Mouse (Mus musculus) limb, embryonic 15.5 days (tissue): Measurements from ENCODE around the gene Twist2. TPM values are rescaled to one million over a fixed set of nuclear protein-coding genes. Genes with fewer than 3 reads are reported as not detected.

Source experiments
- ATAC-seq: fragments of 200-750 bp; cut with Nextera tagmentation; 2 replicates; pipeline ENCODE4 v1.8.0; 2017; ENCODE audit warnings: low read depth, moderate TSS enrichment; ENCODE audit not compliant: insufficient number of reproducible peaks, low FRiP score, low TSS enrichment
- H3K27ac ChIP-seq: fragments of 300-500 bp; sonication (generic); 2 replicates; pipeline ENCODE4 v1.5.1; 2015; ENCODE audit warnings: moderate library complexity, mild to moderate bottlenecking, inconsistent platforms
- H3K27me3 ChIP-seq: fragments of 300-500 bp; sonication (generic); 2 replicates; pipeline ENCODE4 v1.6.1; 2015; ENCODE audit warnings: inconsistent platforms
- H3K36me3 ChIP-seq: fragments of 300-500 bp; sonication (generic); 2 replicates; pipeline ENCODE4 v1.6.1; 2015; ENCODE audit warnings: inconsistent platforms
- H3K4me1 ChIP-seq: fragments of 300-500 bp; sonication (generic); 2 replicates; pipeline ENCODE4 v1.6.1; 2015; ENCODE audit warnings: inconsistent platforms
- H3K4me2 ChIP-seq: fragments of 300-500 bp; sonication (generic); 2 replicates; pipeline ENCODE4 v1.6.1; 2015; ENCODE audit warnings: mild to moderate bottlenecking, inconsistent platforms
- H3K4me3 ChIP-seq: fragments of 300-500 bp; sonication (generic); 2 replicates; pipeline ENCODE4 v1.5.1; 2015; ENCODE audit warnings: mild to moderate bottlenecking, inconsistent platforms
- H3K9ac ChIP-seq: fragments of 300-500 bp; sonication (generic); 2 replicates; pipeline ENCODE4 v1.6.1; 2015; ENCODE audit warnings: inconsistent platforms
- H3K9me3 ChIP-seq: fragments of 300-500 bp; sonication (generic); 2 replicates; pipeline ENCODE4 v1.6.1; 2016; ENCODE audit warnings: inconsistent platforms
- WGBS: fragments of 180-500 bp; shearing (Covaris S2); methylation state at CpG from one replicate; pipeline ENCODE4 v1.1.7; 2015; 5-methylcytosine and 5-hydroxymethylcytosine counted together
- polyA plus RNA-seq: library from polyadenylated mRNA; unstranded; fragments of >200 nt; fragmentation: Nextera tagmentation; extraction: Ambion mirVana; gene quantifications from 2 replicates; pipeline ENCODE4 v1.2.1, GENCODE M21; 2015

The Twist2 gene
- polyA plus RNA-seq, 1 experiment from 2014 or later = 71.2 TPM

DNA sequence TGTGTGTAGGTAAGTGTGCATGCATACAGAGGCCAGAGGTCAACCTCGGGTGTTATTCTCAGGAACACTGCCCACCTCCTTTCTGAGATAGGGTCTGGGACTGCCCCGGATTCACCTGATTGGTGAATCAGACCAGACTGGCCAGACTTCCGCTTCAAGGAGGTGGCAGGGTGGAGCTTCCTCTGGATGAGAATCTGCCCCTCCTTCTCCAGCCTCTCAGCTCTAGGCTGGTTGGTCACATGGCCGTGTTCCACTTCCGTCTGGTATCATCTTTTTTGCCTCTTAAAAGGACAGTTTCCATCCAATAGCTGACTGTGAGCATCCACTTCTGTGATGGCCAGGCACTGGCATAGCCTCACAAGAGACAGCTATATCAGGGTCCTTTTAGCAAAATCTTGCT is 24.3 kb upstream of the Twist2 start:
- Histone ChIP-seq H3K9me3 (no peaks in the 10 kb centered on the region), H3K27ac (no peak overlapping the region), H3K27me3 (peaks cover 8% of the 10 kb centered on the region), H3K4me3 (no peak overlapping the region), H3K4me1 (peaks cover 4% of the 10 kb centered on the region; the same call in 1 of the 2 replicates), H3K36me3 (no peaks in the 10 kb centered on the region), H3K9ac (no peak overlapping the region), H3K4me2 (no peak overlapping the region)
- no peak for ATAC-seq
- 76% methylated on average over 5 of the region's 5 CpGs for WGBS

DNA sequence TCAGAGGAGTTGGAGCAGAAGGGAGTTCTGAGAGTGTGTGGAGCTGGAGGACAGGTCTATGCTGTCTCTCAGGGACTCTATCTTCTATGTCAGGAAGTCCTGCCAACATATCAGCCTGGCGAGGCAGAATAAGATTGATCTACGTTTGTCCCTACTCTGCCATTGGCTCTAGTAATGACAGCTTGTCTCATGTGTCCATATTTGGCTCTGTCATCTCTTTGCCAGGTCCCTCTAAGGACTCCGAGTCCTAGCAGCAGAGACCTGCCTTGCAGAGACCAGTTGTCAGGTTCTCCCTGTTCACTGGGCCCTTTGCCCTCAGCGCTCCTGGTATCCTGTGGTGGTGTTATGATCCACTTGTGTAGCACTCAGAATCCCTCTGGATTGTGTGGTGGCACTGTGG is 21.4 kb upstream of the Twist2 start:
- Histone ChIP-seq H3K4me1 (peaks cover 4% of the 10 kb centered on the region; the same call in 1 of the 2 replicates), H3K27me3 (no peaks in the 10 kb centered on the region), H3K9ac (no peak overlapping the region), H3K4me2 (no peak overlapping the region), H3K9me3 (no peaks in the 10 kb centered on the region), H3K36me3 (no peaks in the 10 kb centered on the region), H3K4me3 (no peak overlapping the region), H3K27ac (no peak overlapping the region)
- ATAC-seq = no peak
- WGBS = 88% methylated on average over 4 of the region's 4 CpGs

DNA sequence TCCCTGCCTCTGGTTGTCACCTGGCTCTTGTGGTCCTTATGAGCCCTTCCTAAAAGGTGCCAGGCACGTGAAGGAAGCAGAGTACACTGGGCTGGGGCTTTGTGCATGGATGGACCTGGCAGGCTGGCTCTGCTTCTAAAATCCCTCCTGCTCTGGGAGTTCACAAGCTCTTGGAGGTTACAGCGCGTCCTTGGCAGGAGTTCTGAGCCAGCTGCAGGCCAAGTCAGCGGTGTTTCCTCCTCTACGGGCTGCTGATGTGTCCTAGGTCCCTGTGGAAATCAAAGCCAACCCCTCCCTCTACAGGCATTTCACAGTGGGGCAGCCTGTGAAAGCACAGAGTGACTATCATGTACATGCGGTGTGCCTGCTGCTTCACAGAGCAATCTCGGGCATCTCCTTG is 20.1 kb upstream of the Twist2 start:
- Histone ChIP-seq H3K9me3 (no peaks in the 10 kb centered on the region), H3K9ac (no peak overlapping the region), H3K4me2 (no peak overlapping the region), H3K36me3 (no peaks in the 10 kb centered on the region), H3K27ac (no peak overlapping the region), H3K4me1 (peaks cover 4% of the 10 kb centered on the region; the same call in 1 of the 2 replicates), H3K27me3 (no peaks in the 10 kb centered on the region), H3K4me3 (no peak overlapping the region)
- ATAC-seq = no peak
- 63% methylated on average over 7 of the region's 7 CpGs for WGBS

DNA sequence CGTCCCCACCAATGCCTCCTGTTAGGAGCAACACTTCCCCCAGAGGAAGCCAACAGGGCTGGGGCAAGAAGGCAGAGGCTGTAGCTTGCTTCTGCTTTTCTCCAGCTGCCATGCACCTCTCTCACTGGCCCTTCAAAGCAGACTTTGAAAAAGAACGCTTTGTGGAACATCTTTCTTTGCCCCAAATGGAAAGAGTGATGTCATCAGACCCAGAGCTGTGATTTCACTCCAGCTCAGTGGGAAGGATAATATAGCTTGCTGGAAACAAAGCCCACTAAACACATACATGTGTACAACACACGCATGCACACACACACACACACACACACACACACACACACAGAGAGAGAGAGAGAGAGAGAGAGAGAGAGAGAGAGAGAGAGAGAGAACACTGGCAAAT is 17.1 kb upstream of the Twist2 start:
- H3K4me3 ChIP-seq = no peak overlapping the region

DNA sequence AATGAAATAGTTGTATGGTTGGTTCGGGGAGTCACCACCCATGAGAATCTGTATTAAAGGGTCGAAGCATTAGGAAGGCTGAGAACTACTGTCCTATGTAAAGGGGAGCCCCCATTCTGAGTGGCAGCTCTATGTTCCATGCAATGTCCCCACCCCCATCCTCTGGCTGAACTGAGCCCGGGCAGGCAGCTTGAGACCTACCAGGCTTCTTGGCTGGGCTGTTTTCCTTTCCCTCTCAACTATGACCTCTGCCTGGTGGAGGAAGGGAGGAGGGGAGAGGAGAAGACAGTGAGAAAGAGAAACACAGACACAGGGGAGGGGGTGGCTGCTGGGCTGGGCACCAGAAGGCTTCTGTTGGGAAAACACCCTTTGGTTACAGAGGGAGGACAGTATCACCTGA is 1.9 kb upstream of the Twist2 start:
- H3K4me2 ChIP-seq = no peak overlapping the region
- H3K27me3 ChIP-seq = peaks cover 35% of the 10 kb centered on the region
- H3K9me3 ChIP-seq = no peaks in the 10 kb centered on the region
- ATAC-seq = no peak
- H3K4me1 ChIP-seq = peaks cover 33% of the 10 kb centered on the region
- no peak overlapping the region for H3K9ac ChIP-seq
- H3K36me3 ChIP-seq = no peaks in the 10 kb centered on the region
- WGBS = 37% methylated on average over 3 of the region's 3 CpGs
- no peak overlapping the region for H3K27ac ChIP-seq
- no peak overlapping the region for H3K4me3 ChIP-seq

More for the DNA sequence above, 17.1 kb upstream of the Twist2 start:
- 56% methylated on average over 3 of the region's 3 CpGs for WGBS
- H3K4me2 ChIP-seq = no peak overlapping the region
- no peaks in the 10 kb centered on the region for H3K36me3 ChIP-seq
- peaks cover 4% of the 10 kb centered on the region; the same call in 1 of the 2 replicates for H3K4me1 ChIP-seq
- no peaks in the 10 kb centered on the region for H3K9me3 ChIP-seq
- H3K27me3 ChIP-seq = no peaks in the 10 kb centered on the region
- no peak for ATAC-seq
- no peak overlapping the region for H3K27ac ChIP-seq
- H3K9ac ChIP-seq = no peak overlapping the region

DNA sequence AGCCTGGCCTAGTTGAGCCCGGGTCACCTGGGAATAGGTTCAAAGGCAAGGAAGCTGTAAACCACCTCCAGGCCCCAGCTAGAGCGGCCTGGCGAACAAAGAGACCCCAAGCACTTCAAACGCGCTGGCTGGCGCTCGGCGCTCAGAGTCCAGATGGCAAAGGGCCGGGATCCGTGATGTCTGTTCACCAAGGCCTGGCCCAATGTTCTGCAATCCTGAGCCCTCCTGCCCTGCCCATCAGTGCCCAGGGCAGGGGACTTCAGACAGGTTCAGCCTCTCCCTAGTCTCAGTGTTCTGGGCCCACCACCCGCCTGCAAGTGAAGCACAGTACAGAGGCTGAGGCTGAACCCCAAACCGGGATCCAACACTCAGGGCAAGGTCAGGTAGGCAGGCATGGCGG is 913 bp upstream of the Twist2 start:
- H3K4me2 ChIP-seq = peak overlapping the region; percentile 94
- peaks cover 34% of the 10 kb centered on the region for H3K4me1 ChIP-seq
- no peaks in the 10 kb centered on the region for H3K36me3 ChIP-seq
- no peaks in the 10 kb centered on the region for H3K9me3 ChIP-seq
- 11% methylated on average over 13 of the region's 13 CpGs for WGBS
- H3K9ac ChIP-seq = peak overlapping the region; percentile 60
- ATAC-seq = no peak
- H3K4me3 ChIP-seq = peak overlapping the region; percentile 65
- H3K27me3 ChIP-seq = peaks cover 35% of the 10 kb centered on the region
- peak overlapping the region; percentile 91 for H3K27ac ChIP-seq

DNA sequence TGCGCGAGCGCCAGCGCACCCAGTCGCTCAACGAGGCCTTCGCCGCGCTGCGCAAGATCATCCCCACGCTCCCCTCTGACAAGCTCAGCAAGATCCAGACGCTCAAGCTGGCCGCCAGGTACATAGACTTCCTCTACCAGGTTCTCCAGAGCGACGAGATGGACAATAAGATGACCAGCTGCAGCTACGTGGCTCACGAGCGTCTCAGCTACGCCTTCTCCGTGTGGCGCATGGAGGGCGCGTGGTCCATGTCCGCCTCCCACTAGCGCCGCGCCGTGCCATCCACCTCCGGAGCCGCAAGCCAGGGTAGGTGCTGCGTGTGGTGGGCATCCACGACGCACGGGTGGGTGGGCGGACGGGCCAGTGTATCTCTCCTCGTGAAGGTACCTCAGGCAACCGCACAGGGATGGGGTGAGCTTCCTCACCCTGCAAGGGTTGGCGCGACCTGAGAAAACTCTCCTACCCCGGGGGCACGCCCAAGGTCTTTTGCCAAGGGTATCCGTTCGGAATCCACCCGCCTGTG is 644 bp downstream of the Twist2 start:
- Histone ChIP-seq H3K9me3 (no peaks in the 10 kb centered on the region), H3K36me3 (no peaks in the 10 kb centered on the region), H3K4me3 (peak overlapping the region; percentile 65), H3K9ac (peak overlapping the region; percentile 69), H3K27me3 (peaks cover 35% of the 10 kb centered on the region), H3K4me2 (peak overlapping the region; percentile 94), H3K27ac (peak overlapping the region; percentile 91), H3K4me1 (peaks cover 38% of the 10 kb centered on the region)
- WGBS = under 1% methylated on average over 45 of the region's 45 CpGs
- peak; percentile 49; the same call in 1 of the 2 replicates for ATAC-seq

DNA sequence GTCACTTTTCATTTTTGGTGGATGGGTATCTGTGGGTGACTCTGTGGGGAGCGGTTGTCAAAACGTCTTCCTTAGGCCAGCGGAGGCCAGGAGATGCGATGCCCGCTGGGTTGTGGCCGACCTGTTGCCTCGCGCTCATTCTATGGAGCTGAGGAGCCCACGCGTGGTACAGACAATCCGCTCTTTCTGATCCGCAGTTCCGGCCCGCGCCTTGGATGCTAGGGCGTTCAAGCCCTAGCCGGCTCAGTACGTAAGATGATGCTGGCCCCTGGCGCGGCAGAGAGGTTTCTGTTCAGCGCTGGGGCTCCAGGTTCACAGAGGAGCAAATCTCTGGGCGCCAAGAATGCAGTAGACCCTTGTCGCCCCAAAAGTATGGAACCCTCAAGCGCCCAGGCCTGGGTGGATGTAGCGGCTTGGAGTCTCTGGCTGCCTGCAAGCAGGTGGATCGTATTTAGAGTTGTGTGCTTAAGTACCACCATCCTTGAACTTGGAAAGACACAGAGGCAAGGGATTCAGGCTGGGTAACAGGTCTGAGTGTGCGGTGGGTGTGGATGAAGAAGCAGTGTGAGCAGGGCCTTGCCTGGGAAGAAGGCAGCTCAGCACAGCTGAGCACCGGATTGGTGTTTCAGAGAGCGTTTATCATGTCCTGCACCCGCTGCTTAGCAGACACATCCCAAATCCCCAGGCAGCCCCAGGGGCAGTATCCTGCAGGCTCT is 1.3 kb downstream of the Twist2 start:
- H3K36me3 ChIP-seq = no peaks in the 10 kb centered on the region
- no peak for ATAC-seq
- H3K9me3 ChIP-seq = no peaks in the 10 kb centered on the region
- peaks cover 38% of the 10 kb centered on the region for H3K4me1 ChIP-seq
- WGBS = 6% methylated on average over 30 of the region's 30 CpGs
- H3K9ac ChIP-seq = peak overlapping the region; percentile 69
- peaks cover 35% of the 10 kb centered on the region for H3K27me3 ChIP-seq
- peak overlapping the region; percentile 65 for H3K4me3 ChIP-seq
- H3K4me2 ChIP-seq = peak overlapping the region; percentile 94
- peak overlapping the region; percentile 91 for H3K27ac ChIP-seq

DNA sequence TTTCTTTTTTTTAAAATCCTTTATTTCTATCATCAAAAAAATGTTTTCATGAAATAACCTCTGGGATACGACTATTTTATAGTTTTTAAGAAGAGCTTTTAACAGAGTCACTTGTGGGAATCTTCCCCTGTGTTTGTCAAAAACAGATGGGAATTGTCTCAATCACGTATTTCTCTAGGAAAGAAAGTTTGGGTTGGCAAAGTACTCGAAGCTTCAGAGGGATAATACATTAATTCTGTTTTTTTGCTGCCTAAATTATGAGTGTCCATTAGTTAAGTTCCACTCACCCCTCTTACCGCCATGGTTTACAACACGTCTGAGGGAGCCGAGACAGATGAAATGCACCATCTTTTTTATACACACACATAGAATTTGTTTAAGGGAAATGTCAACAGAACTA is 2.2 kb downstream of the Twist2 start:
- no peak overlapping the region; the same call in 1 of the 2 replicates for H3K4me2 ChIP-seq
- no peak overlapping the region for H3K9ac ChIP-seq
- H3K36me3 ChIP-seq = no peaks in the 10 kb centered on the region
- WGBS = 50% methylated on average over 6 of the region's 6 CpGs
- H3K4me1 ChIP-seq = peaks cover 38% of the 10 kb centered on the region
- no peak overlapping the region for H3K27ac ChIP-seq
- H3K4me3 ChIP-seq = peak overlapping the region; percentile 26
- H3K9me3 ChIP-seq = no peaks in the 10 kb centered on the region
- H3K27me3 ChIP-seq = peaks cover 35% of the 10 kb centered on the region
- no peak for ATAC-seq

DNA sequence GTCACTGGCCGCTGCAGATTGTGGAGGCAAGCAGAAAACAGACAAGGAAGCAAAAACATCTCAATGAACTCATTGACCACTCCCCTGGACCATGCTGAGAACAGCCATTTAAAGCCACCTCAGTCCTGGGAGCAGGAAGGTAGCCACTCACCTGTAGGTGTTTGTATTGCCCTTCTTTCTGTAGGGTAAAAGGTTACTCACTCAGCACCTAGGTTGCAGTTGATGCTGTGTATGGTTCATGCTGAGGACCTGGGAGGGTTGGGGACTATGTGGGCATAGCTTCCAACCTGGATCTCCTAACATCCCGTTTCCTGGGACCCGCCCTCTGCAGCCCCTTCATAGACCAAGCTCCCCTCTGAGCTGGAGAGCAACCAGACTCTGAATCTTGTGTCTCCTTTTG is 14.8 kb downstream of the Twist2 start:
- no peaks in the 10 kb centered on the region for H3K36me3 ChIP-seq
- 73% methylated on average over 3 of the region's 3 CpGs for WGBS
- no peaks in the 10 kb centered on the region for H3K9me3 ChIP-seq
- no peak overlapping the region for H3K4me2 ChIP-seq
- peaks cover 29% of the 10 kb centered on the region for H3K4me1 ChIP-seq
- no peak overlapping the region for H3K9ac ChIP-seq
- no peak overlapping the region for H3K27ac ChIP-seq
- ATAC-seq = no peak
- no peak overlapping the region for H3K4me3 ChIP-seq
- no peaks in the 10 kb centered on the region for H3K27me3 ChIP-seq

DNA sequence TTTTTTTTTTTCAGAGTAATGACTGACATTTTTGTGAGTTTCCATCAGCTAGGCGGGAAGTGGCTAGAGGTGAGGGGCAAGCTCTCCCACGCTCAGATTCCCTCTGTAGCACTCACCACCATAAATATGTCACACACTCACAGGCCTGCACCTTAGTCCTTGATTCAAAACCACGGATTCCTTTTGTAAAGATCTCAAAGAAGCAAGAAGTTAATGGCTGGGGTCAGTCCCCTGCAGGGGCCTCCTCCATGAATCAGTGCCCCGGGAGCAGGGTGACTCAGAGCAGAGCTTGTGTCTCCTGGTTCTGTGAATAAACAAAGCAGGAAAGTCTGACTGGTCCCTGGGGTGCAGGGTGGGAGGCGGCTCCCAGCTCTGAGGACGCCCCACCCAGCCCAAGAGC is 15.3 kb downstream of the Twist2 start:
- H3K4me2 ChIP-seq = no peak overlapping the region
- no peaks in the 10 kb centered on the region for H3K36me3 ChIP-seq
- no peaks in the 10 kb centered on the region for H3K27me3 ChIP-seq
- no peak overlapping the region for H3K27ac ChIP-seq
- no peak overlapping the region for H3K9ac ChIP-seq
- H3K9me3 ChIP-seq = no peaks in the 10 kb centered on the region
- H3K4me1 ChIP-seq = peaks cover 29% of the 10 kb centered on the region
- 23% methylated on average over 6 of the region's 6 CpGs for WGBS
- ATAC-seq = no peak
- H3K4me3 ChIP-seq = no peak overlapping the region

DNA sequence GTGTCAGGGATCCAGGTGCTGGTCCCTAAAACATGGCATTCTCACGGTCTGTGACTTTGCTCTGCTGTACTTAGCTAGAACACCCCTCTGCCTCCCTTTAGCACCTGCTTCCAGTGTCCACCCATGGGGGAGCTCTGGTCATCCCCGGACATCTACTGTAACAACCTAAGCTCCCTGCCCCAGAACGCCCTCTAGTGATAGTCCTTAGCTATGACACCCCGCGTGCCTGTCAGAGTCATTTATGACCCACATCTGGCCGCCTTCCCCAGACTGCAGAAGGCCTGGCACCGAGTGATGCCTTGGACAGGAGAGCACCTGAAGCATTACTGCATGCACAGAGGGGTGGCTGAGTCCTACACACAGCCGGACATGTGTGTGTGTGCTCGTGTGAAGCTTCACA is 18.0 kb downstream of the Twist2 start:
- no peak; the same call in 1 of the 2 replicates for ATAC-seq
- Histone ChIP-seq H3K9me3 (no peaks in the 10 kb centered on the region), H3K4me3 (no peak overlapping the region), H3K9ac (no peak overlapping the region), H3K27ac (no peak overlapping the region), H3K4me1 (peaks cover 36% of the 10 kb centered on the region), H3K36me3 (no peaks in the 10 kb centered on the region), H3K4me2 (no peak overlapping the region), H3K27me3 (no peaks in the 10 kb centered on the region)
- WGBS = 37% methylated on average over 9 of the region's 9 CpGs
